Mouse (Mus musculus): ENCODE measurements around the gene Klhl26.

Gene Klhl26

GRCm38 (mm10) chr8:70502540-70502939, 25.8 kb upstream of the Klhl26 start:
- intact Hi-C loops (cut with DNase I): no loop called here

GRCm38 (mm10) chr8:70501820-70502529, 25.2 kb upstream of the Klhl26 start:
- intact Hi-C loops (cut with DNase I): no loop called here

- intact Hi-C loops (cut with DNase I): no loop called here
These were observed 23.9 kb upstream of the Klhl26 start for GRCm38 (mm10) chr8:70500386-70501301.

- intact Hi-C loops (cut with DNase I): no loop called here
These were observed 18.9 kb upstream of the Klhl26 start for GRCm38 (mm10) chr8:70495771-70496062.

- intact Hi-C loops (cut with DNase I): no loop called here
These were observed 18.4 kb upstream of the Klhl26 start for GRCm38 (mm10) chr8:70495001-70495770.

GRCm38 (mm10) chr8:70494416-70494945, 17.7 kb upstream of the Klhl26 start:
- intact Hi-C loops (cut with DNase I): no loop called here

- intact Hi-C loops (cut with DNase I): no loop called here
These were observed 17.1 kb upstream of the Klhl26 start for GRCm38 (mm10) chr8:70493692-70494415.

- intact Hi-C loops (cut with DNase I): no loop called here
These were observed 16.2 kb upstream of the Klhl26 start, which contains the start of gene Crlf1 for GRCm38 (mm10) chr8:70492664-70493640. Crlf1 (plus strand) TSS chr8:70493158.

GRCm38 (mm10) chr8:70490880-70491495, 14.2 kb upstream of the Klhl26 start:
- intact Hi-C loops (cut with DNase I): no loop called here

- intact Hi-C loops (cut with DNase I): no loop called here
These were observed 13.5 kb upstream of the Klhl26 start for GRCm38 (mm10) chr8:70490061-70490879.

GRCm38 (mm10) chr8:70489576-70489975, 12.8 kb upstream of the Klhl26 start:
- intact Hi-C loops (cut with DNase I): no loop called here

GRCm38 (mm10) chr8:70488931-70489470, 12.2 kb upstream of the Klhl26 start:
- intact Hi-C loops (cut with DNase I): no loop called here

GRCm38 (mm10) chr8:70487993-70488796, 11.4 kb upstream of the Klhl26 start:
- intact Hi-C loops (cut with DNase I): no loop called here

GRCm38 (mm10) chr8:70486941-70487520, 10.3 kb upstream of the Klhl26 start, which contains the start of gene Tmem59l:
Tmem59l (minus strand) TSS chr8:70487358.
- intact Hi-C loops (cut with DNase I): no loop called here

- intact Hi-C loops (cut with DNase I): no loop called here
These were observed 9.5 kb upstream of the Klhl26 start for GRCm38 (mm10) chr8:70486191-70486681.

- intact Hi-C loops (cut with DNase I): no loop called here
These were observed 6.2 kb upstream of the Klhl26 start for GRCm38 (mm10) chr8:70482943-70483342.

- intact Hi-C loops (cut with DNase I): no loop called here
These were observed 5.1 kb upstream of the Klhl26 start for GRCm38 (mm10) chr8:70481908-70482307.

Measured in adrenal gland (tissue).